Mouse (Mus musculus) ES-E14 (cell line): ENCODE data around the gene Cers5.

Source experiments
- HCFC1 ChIP-seq: IDR thresholded peaks from 2 replicates; pipeline ENCODE4 v1.6.1; 2012; ENCODE audit warnings: low read length, inconsistent platforms, borderline replicate concordance; ENCODE audit not compliant: insufficient read depth
- MAFK ChIP-seq: IDR thresholded peaks from 2 replicates; pipeline ENCODE4 v1.6.1; 2014; ENCODE audit warnings: mild to moderate bottlenecking, low read depth, low read length, inconsistent platforms; ENCODE audit not compliant: insufficient read depth
- ZC3H11A ChIP-seq: IDR thresholded peaks from 2 replicates; pipeline ENCODE4 v1.6.1; 2012; ENCODE audit warnings: low read depth, mild to moderate bottlenecking, inconsistent platforms, low read length, borderline replicate concordance
- ZNF384 ChIP-seq: IDR thresholded peaks from 2 replicates; pipeline ENCODE4 v1.6.1; 2012; ENCODE audit warnings: low read depth, low read length, inconsistent platforms

- TF ChIP-seq MAFK (no peak), ZNF384 (no peak), HCFC1 (no peak), ZC3H11A (no peak)
Measured at GRCm38 (mm10) chr15:99740229-99740628, 32.5 kb downstream of the Cers5 start.
